10 mouse cellular contexts compared by ENCODE assay signal in genomic region chr7:127675391-127675811, GRCm38 (mm10). TPM values are rescaled to one million over a fixed set of nuclear protein-coding genes. Genes with fewer than 3 reads are reported as not detected.
DNase-seq lines count a peak whose midpoint lies in the region; ATAC-seq and TF ChIP-seq lines count a peak whose summit lies in the region.
"Had no signal": no experiment of that assay in that cellular context is flagged by ENCODE, and none has a peak within 500 bp of the region (broad histone marks: within the 10 kb centered on the region; RNA-seq: fewer than 3 reads in every experiment).

No protein-coding gene starts in this region.

- H3K4me1 ChIP-seq in kidney, embryonic 15.5 days = no peaks in the 10 kb centered on the region
- 0 out of 2 replicates have a peak, but pooled peaks cover 5% of the 10 kb centered on the region for H3K4me1 ChIP-seq in kidney, adult 2 months (ENCODE audit: control insufficient read depth, insufficient read depth, low read length)
- peaks cover 11% of the 10 kb centered on the region; the same call in 1 of the 2 replicates for H3K4me1 ChIP-seq in embryonic facial prominence, embryonic 10.5 days
- H3K4me1 ChIP-seq in forebrain, embryonic 14.5 days (ENCODE audit: control insufficient read depth, insufficient read depth, low read length) = no peaks in the 10 kb centered on the region
- peaks cover 6% of the 10 kb centered on the region for H3K4me1 ChIP-seq in midbrain, embryonic 13.5 days (replicated peaks)

- H3K27ac ChIP-seq in kidney, embryonic 15.5 days = no peak overlapping the region
- H3K27ac ChIP-seq in kidney, adult 2 months (ENCODE audit: insufficient read depth, low read depth, low read length) = no peak overlapping the region
- H3K27ac ChIP-seq in embryonic facial prominence, embryonic 10.5 days (replicated peaks) = peak overlapping the region; percentile 57
- H3K27ac ChIP-seq in forebrain, embryonic 14.5 days (ENCODE audit: low read depth, low read length) = peak overlapping the region; percentile 61; the same call in 1 of the 2 replicates
- peak overlapping the region; percentile 54 for H3K27ac ChIP-seq in midbrain, embryonic 13.5 days

- H3K9me3 ChIP-seq in kidney, embryonic 15.5 days (replicated peaks) = no peaks in the 10 kb centered on the region
- H3K9me3 ChIP-seq in embryonic facial prominence, embryonic 10.5 days = no peaks in the 10 kb centered on the region
- H3K9me3 ChIP-seq in forebrain, embryonic 14.5 days (replicated peaks; ENCODE audit: control insufficient read depth, low read length) = no peaks in the 10 kb centered on the region
- H3K9me3 ChIP-seq in midbrain, embryonic 13.5 days = no peaks in the 10 kb centered on the region

- H3K36me3 ChIP-seq in kidney, embryonic 15.5 days = peaks cover 13% of the 10 kb centered on the region; the same call in 1 of the 2 replicates
- H3K36me3 ChIP-seq in kidney, adult 2 months (ENCODE audit: control insufficient read depth, insufficient read depth, low read length) = no peaks in the 10 kb centered on the region
- peaks cover 11% of the 10 kb centered on the region for H3K36me3 ChIP-seq in embryonic facial prominence, embryonic 10.5 days (replicated peaks)
- H3K36me3 ChIP-seq in forebrain, embryonic 14.5 days (ENCODE audit: control insufficient read depth, insufficient read depth, low read length) = peaks cover 3% of the 10 kb centered on the region; the same call in 1 of the 2 replicates
- no peaks in the 10 kb centered on the region for H3K36me3 ChIP-seq in midbrain, embryonic 13.5 days

- no peak overlapping the region for H3K4me3 ChIP-seq in kidney, embryonic 15.5 days (replicated peaks)
- no peak overlapping the region for H3K4me3 ChIP-seq in kidney, adult 2 months (ENCODE audit: insufficient read depth, low read depth, low read length)
- H3K4me3 ChIP-seq in embryonic facial prominence, embryonic 10.5 days = 0 out of 2 replicates have a peak overlapping the region, but pooled peaks have one; percentile 12
- H3K4me3 ChIP-seq in forebrain, embryonic 14.5 days (ENCODE audit: low read depth, low read length) = no peak overlapping the region
- H3K4me3 ChIP-seq in midbrain, embryonic 13.5 days (replicated peaks) = no peak overlapping the region

- no peak for TF ChIP-seq POLR2A in kidney, adult 2 months (IDR thresholded peaks at IDR 0.05; ENCODE audit: low read depth, low read length)

- no peak for DNase-seq in kidney, adult 2 months
- peak; percentile 30 for DNase-seq in embryonic facial prominence, embryonic 10.5 days (ENCODE audit: low spot score)
- no peak for DNase-seq in forebrain, embryonic 14.5 days (ENCODE audit: low spot score)
- DNase-seq in kidney, postnatal 36 days = no peak
- no peak for DNase-seq in adipocyte (ENCODE audit: low spot score)

- no peak for TF ChIP-seq CTCF in kidney, adult 2 months (conservative IDR thresholded peaks at IDR 0.05; ENCODE audit: insufficient read depth, insufficient read length, low read depth, low read length)

- no peak overlapping the region for H3K4me2 ChIP-seq in kidney, embryonic 15.5 days
- no peak overlapping the region for H3K4me2 ChIP-seq in forebrain, embryonic 14.5 days (ENCODE audit: low read length)
- no peak overlapping the region for H3K4me2 ChIP-seq in midbrain, embryonic 13.5 days (replicated peaks)

- no peaks in the 10 kb centered on the region for H3K27me3 ChIP-seq in kidney, embryonic 15.5 days
- H3K27me3 ChIP-seq in kidney, adult 2 months (replicated peaks; ENCODE audit: control insufficient read depth, insufficient read depth, low read length) = no peaks in the 10 kb centered on the region
- no peaks in the 10 kb centered on the region for H3K27me3 ChIP-seq in embryonic facial prominence, embryonic 10.5 days (replicated peaks; ENCODE audit: low read depth, poor library complexity, severe bottlenecking)
- H3K27me3 ChIP-seq in forebrain, embryonic 14.5 days (replicated peaks; ENCODE audit: control insufficient read depth, insufficient read depth, low read length) = no peaks in the 10 kb centered on the region
- no peaks in the 10 kb centered on the region for H3K27me3 ChIP-seq in midbrain, embryonic 13.5 days

- no peak overlapping the region for H3K9ac ChIP-seq in kidney, embryonic 15.5 days
- peak overlapping the region; percentile 17; the same call in 1 of the 2 replicates for H3K9ac ChIP-seq in forebrain, embryonic 14.5 days (ENCODE audit: low read length)
- H3K9ac ChIP-seq in midbrain, embryonic 13.5 days (replicated peaks) = peak overlapping the region; percentile 24; the same call in 1 of the 2 replicates

- WGBS in kidney, embryonic 15.5 days = 82% methylated on average over 9 of the region's 9 CpGs
- 83% methylated on average over 9 of the region's 9 CpGs for WGBS in kidney, adult 2 months
- 79% methylated on average over 9 of the region's 9 CpGs for WGBS in embryonic facial prominence, embryonic 10.5 days
- 76% methylated on average over 9 of the region's 9 CpGs for WGBS in forebrain, embryonic 14.5 days
- WGBS in midbrain, embryonic 13.5 days = 77% methylated on average over 9 of the region's 9 CpGs

- ATAC-seq in kidney, embryonic 15.5 days (replicated peaks; ENCODE audit: low FRiP score) = 0 out of 2 replicates have a peak, but pooled peaks have one; percentile 15
- peak; percentile 20; the same call in 1 of the 2 replicates for ATAC-seq in forebrain, embryonic 14.5 days
- ATAC-seq in midbrain, embryonic 13.5 days = peak; percentile 79; the same call in 1 of the 2 replicates
- no peak; the same call in 1 of the 2 replicates for ATAC-seq in granulocyte monocyte progenitor cell, adult 5-6 weeks (replicated peaks; ENCODE audit: poor library complexity, severe bottlenecking)

RNA-seq across cellular contexts. Expression of gene Bcl7c, which starts 33.3 kb away (rescaled TPM):
- 64.2 and 66.8 TPM in 2 replicates for polyA plus RNA-seq in kidney, embryonic 15.5 days (2015; fragmentation: Nextera tagmentation; extraction: Ambion mirVana)
- 24.5 and 25.9 TPM in 2 replicates for polyA plus RNA-seq in kidney, adult 2 months (2012; rRNA removed)
- 60.2 and 70.0 TPM in 2 replicates for polyA plus RNA-seq in embryonic facial prominence, embryonic 10.5 days (2016; fragmentation: Nextera tagmentation; extraction: Ambion mirVana)
- 40.8 and 45.7 TPM in 2 replicates for polyA plus RNA-seq in forebrain, embryonic 14.5 days (2014; fragmentation: Nextera tagmentation; extraction: Ambion mirVana)
- 39.2 and 52.2 TPM in 2 replicates for polyA plus RNA-seq in midbrain, embryonic 13.5 days (2015; fragmentation: Nextera tagmentation; extraction: Ambion mirVana)
- 50.9 and 81.5 TPM in 2 replicates for total RNA-seq in granulocyte monocyte progenitor cell, adult 5-6 weeks (2014; fragmentation: Nextera tagmentation)
- total RNA-seq in granulocyte monocyte progenitor cell, adult 5-6 weeks (2017) = 39.3 and 57.5 TPM in 2 replicates

RNA-seq across cellular contexts. Expression of gene Ctf1, which starts 37.1 kb away (rescaled TPM):
- polyA plus RNA-seq in kidney, embryonic 15.5 days (2015; fragmentation: Nextera tagmentation; extraction: Ambion mirVana) = 15.3 and 16.5 TPM in 2 replicates
- polyA plus RNA-seq in kidney, adult 2 months (2012; rRNA removed) = 19.4 and 20.6 TPM in 2 replicates
- polyA plus RNA-seq in embryonic facial prominence, embryonic 10.5 days (2016; fragmentation: Nextera tagmentation; extraction: Ambion mirVana) = 9.4 and 10.7 TPM in 2 replicates
- 5.3 and 5.9 TPM in 2 replicates for polyA plus RNA-seq in forebrain, embryonic 14.5 days (2014; fragmentation: Nextera tagmentation; extraction: Ambion mirVana)
- polyA plus RNA-seq in midbrain, embryonic 13.5 days (2015; fragmentation: Nextera tagmentation; extraction: Ambion mirVana) = 1.6 and 3.0 TPM in 2 replicates
- total RNA-seq in granulocyte monocyte progenitor cell, adult 5-6 weeks (2014; fragmentation: Nextera tagmentation) = 0.73 and 1.2 TPM in 2 replicates
- total RNA-seq in granulocyte monocyte progenitor cell, adult 5-6 weeks (2017) = 0.90 and 3.2 TPM in 2 replicates

RNA-seq across cellular contexts. Expression of gene Ctf2, which starts 56.6 kb away (rescaled TPM):
- polyA plus RNA-seq in kidney, embryonic 15.5 days (2015; fragmentation: Nextera tagmentation; extraction: Ambion mirVana) = 0.31 and 0.33 TPM in 2 replicates
- polyA plus RNA-seq in kidney, adult 2 months (2012; rRNA removed) = not detected in 2 replicates
- polyA plus RNA-seq in embryonic facial prominence, embryonic 10.5 days (2016; fragmentation: Nextera tagmentation; extraction: Ambion mirVana) = 0.19 TPM in 2 replicates
- 0.09 TPM in 1 of 2 replicates, not detected in the other for polyA plus RNA-seq in forebrain, embryonic 14.5 days (2014; fragmentation: Nextera tagmentation; extraction: Ambion mirVana)
- 0.14 and 0.17 TPM in 2 replicates for polyA plus RNA-seq in midbrain, embryonic 13.5 days (2015; fragmentation: Nextera tagmentation; extraction: Ambion mirVana)
- not detected in 2 replicates for total RNA-seq in granulocyte monocyte progenitor cell, adult 5-6 weeks (2014; fragmentation: Nextera tagmentation)
- total RNA-seq in granulocyte monocyte progenitor cell, adult 5-6 weeks (2017) = 0.31 TPM in 1 of 2 replicates, not detected in the other
- total RNA-seq: layer of hippocampus, postnatal 10 days had no signal
- polyA plus RNA-seq: urinary bladder, adult 2 months had no signal

RNA-seq across cellular contexts. Expression of gene Zfp629, which starts 59.8 kb away (rescaled TPM):
- 17.2 and 18.9 TPM in 2 replicates for polyA plus RNA-seq in kidney, embryonic 15.5 days (2015; fragmentation: Nextera tagmentation; extraction: Ambion mirVana)
- 12.3 and 16.9 TPM in 2 replicates for polyA plus RNA-seq in kidney, adult 2 months (2012; rRNA removed)
- 31.6 and 33.6 TPM in 2 replicates for polyA plus RNA-seq in embryonic facial prominence, embryonic 10.5 days (2016; fragmentation: Nextera tagmentation; extraction: Ambion mirVana)
- polyA plus RNA-seq in forebrain, embryonic 14.5 days (2014; fragmentation: Nextera tagmentation; extraction: Ambion mirVana) = 20.8 and 24.2 TPM in 2 replicates
- 30.8 and 32.5 TPM in 2 replicates for polyA plus RNA-seq in midbrain, embryonic 13.5 days (2015; fragmentation: Nextera tagmentation; extraction: Ambion mirVana)
- 12.9 and 18.9 TPM in 2 replicates for total RNA-seq in granulocyte monocyte progenitor cell, adult 5-6 weeks (2014; fragmentation: Nextera tagmentation)
- total RNA-seq in granulocyte monocyte progenitor cell, adult 5-6 weeks (2017) = 8.2 and 12.6 TPM in 2 replicates

Comparison
In these comparisons a context has a peak if more than half of its experiments do, and no peak if none do; other contexts are left out.
1. H3K27ac ChIP-seq: peak in embryonic facial prominence, embryonic 10.5 days (single experiment), forebrain, embryonic 14.5 days (single experiment) and midbrain, embryonic 13.5 days (single experiment); none in kidney, embryonic 15.5 days (single experiment) and kidney, adult 2 months (single experiment).